Mouse (Mus musculus): ENCODE results near the gene Ei24. TPM values are rescaled to one million over a fixed set of nuclear protein-coding genes. Genes with fewer than 3 reads are reported as not detected.
A peak's percentile ranks its signal among the peaks of the same experiment; 100 is the strongest.

Gene Ei24
- polyA plus RNA-seq, 1 experiment from 2014 or later, result 101 TPM

GRCm38 (mm10) chr9:36818905-36819304 is 21.7 kb upstream of the Ei24 start:
- Histone ChIP-seq H3K4me3 (replicated peaks) (no peak overlapping the region), H3K27ac (replicated peaks) (no peak overlapping the region), H3K4me1 (peaks cover 7% of the 10 kb centered on the region; the same call in 1 of the 2 replicates), H3K4me2 (replicated peaks) (no peak overlapping the region), H3K27me3 (no peaks in the 10 kb centered on the region), H3K9ac (no peak overlapping the region), H3K36me3 (no peaks in the 10 kb centered on the region), H3K9me3 (replicated peaks) (no peaks in the 10 kb centered on the region)
- 56% methylated on average over 4 of the region's 4 CpGs for WGBS
- no peak for ATAC-seq (ENCODE audit: insufficient number of reproducible peaks, low FRiP score, low TSS enrichment, low read depth)

- Histone ChIP-seq H3K9me3 (replicated peaks) (no peaks in the 10 kb centered on the region), H3K27ac (replicated peaks) (no peak overlapping the region), H3K4me1 (no peaks in the 10 kb centered on the region), H3K4me3 (replicated peaks) (no peak overlapping the region), H3K36me3 (no peaks in the 10 kb centered on the region), H3K27me3 (no peaks in the 10 kb centered on the region), H3K9ac (no peak overlapping the region), H3K4me2 (replicated peaks) (no peak overlapping the region)
- WGBS, result 64% methylated on average over 3 of the region's 3 CpGs
- no peak for ATAC-seq (ENCODE audit: insufficient number of reproducible peaks, low FRiP score, low TSS enrichment, low read depth)
Observed at GRCm38 (mm10) chr9:36814486-36814885, 17.3 kb upstream of the Ei24 start.

GRCm38 (mm10) chr9:36808126-36808785 is 11.1 kb upstream of the Ei24 start:
- Histone ChIP-seq H3K36me3 (no peaks in the 10 kb centered on the region), H3K27me3 (no peaks in the 10 kb centered on the region), H3K9ac (no peak overlapping the region), H3K4me2 (replicated peaks) (no peak overlapping the region), H3K9me3 (replicated peaks) (no peaks in the 10 kb centered on the region), H3K4me3 (replicated peaks) (no peak overlapping the region), H3K4me1 (no peaks in the 10 kb centered on the region), H3K27ac (replicated peaks) (no peak overlapping the region)
- WGBS, result 77% methylated on average over 5 of the region's 5 CpGs
- ATAC-seq (ENCODE audit: insufficient number of reproducible peaks, low FRiP score, low TSS enrichment, low read depth), result no peak

- no peaks in the 10 kb centered on the region for H3K9me3 ChIP-seq (replicated peaks)
- H3K4me3 ChIP-seq (replicated peaks), result no peak overlapping the region
- H3K9ac ChIP-seq, result no peak overlapping the region
- 81% methylated on average over 3 of the region's 3 CpGs for WGBS
- H3K4me2 ChIP-seq (replicated peaks), result no peak overlapping the region
- no peaks in the 10 kb centered on the region for H3K4me1 ChIP-seq
- ATAC-seq (ENCODE audit: insufficient number of reproducible peaks, low FRiP score, low TSS enrichment, low read depth), result no peak
- no peak overlapping the region for H3K27ac ChIP-seq (replicated peaks)
- H3K27me3 ChIP-seq, result no peaks in the 10 kb centered on the region
- no peaks in the 10 kb centered on the region for H3K36me3 ChIP-seq
Observed at GRCm38 (mm10) chr9:36805256-36805975, 8.2 kb upstream of the Ei24 start.

GRCm38 (mm10) chr9:36803926-36804325 is 6.7 kb upstream of the Ei24 start:
- no peak overlapping the region for H3K9ac ChIP-seq
- WGBS, result 83% methylated on average over 3 of the region's 3 CpGs
- no peak for ATAC-seq (ENCODE audit: insufficient number of reproducible peaks, low FRiP score, low TSS enrichment, low read depth)
- H3K27ac ChIP-seq (replicated peaks), result no peak overlapping the region
- no peaks in the 10 kb centered on the region for H3K4me1 ChIP-seq
- no peak overlapping the region for H3K4me3 ChIP-seq (replicated peaks)
- no peaks in the 10 kb centered on the region for H3K27me3 ChIP-seq
- no peak overlapping the region for H3K4me2 ChIP-seq (replicated peaks)
- H3K9me3 ChIP-seq (replicated peaks), result no peaks in the 10 kb centered on the region
- no peaks in the 10 kb centered on the region for H3K36me3 ChIP-seq

- Histone ChIP-seq H3K4me1 (no peaks in the 10 kb centered on the region), H3K4me3 (replicated peaks) (no peak overlapping the region), H3K27ac (replicated peaks) (no peak overlapping the region), H3K36me3 (no peaks in the 10 kb centered on the region), H3K9me3 (replicated peaks) (no peaks in the 10 kb centered on the region), H3K27me3 (no peaks in the 10 kb centered on the region), H3K9ac (no peak overlapping the region), H3K4me2 (replicated peaks) (no peak overlapping the region)
- no peak for ATAC-seq (ENCODE audit: insufficient number of reproducible peaks, low FRiP score, low TSS enrichment, low read depth)
- 74% methylated on average over 6 of the region's 6 CpGs for WGBS
Observed at GRCm38 (mm10) chr9:36803386-36803785, 6.2 kb upstream of the Ei24 start.

GRCm38 (mm10) chr9:36802951-36803350 is 5.8 kb upstream of the Ei24 start:
- Histone ChIP-seq H3K9me3 (replicated peaks) (no peaks in the 10 kb centered on the region), H3K27ac (replicated peaks) (no peak overlapping the region), H3K9ac (no peak overlapping the region), H3K4me3 (replicated peaks) (no peak overlapping the region), H3K27me3 (no peaks in the 10 kb centered on the region), H3K4me2 (replicated peaks) (no peak overlapping the region), H3K36me3 (no peaks in the 10 kb centered on the region), H3K4me1 (no peaks in the 10 kb centered on the region)
- WGBS, result 88% methylated on average over 3 of the region's 3 CpGs
- no peak for ATAC-seq (ENCODE audit: insufficient number of reproducible peaks, low FRiP score, low TSS enrichment, low read depth)

- 82% methylated on average over 2 of the region's 2 CpGs for WGBS
- H3K27ac ChIP-seq (replicated peaks), result no peak overlapping the region
- no peak for ATAC-seq (ENCODE audit: insufficient number of reproducible peaks, low FRiP score, low TSS enrichment, low read depth)
Observed at GRCm38 (mm10) chr9:36801961-36802360, 4.8 kb upstream of the Ei24 start.

GRCm38 (mm10) chr9:36796224-36796623 is 969 bp downstream of the Ei24 start:
- peaks cover 16% of the 10 kb centered on the region for H3K4me1 ChIP-seq
- H3K27me3 ChIP-seq, result no peaks in the 10 kb centered on the region
- H3K27ac ChIP-seq (replicated peaks), result peak overlapping the region; percentile 81; the same call in 1 of the 2 replicates
- H3K9ac ChIP-seq, result peak overlapping the region; percentile 93; the same call in 1 of the 2 replicates
- peak overlapping the region; percentile 94 for H3K4me3 ChIP-seq (replicated peaks)
- no peak for ATAC-seq (ENCODE audit: insufficient number of reproducible peaks, low FRiP score, low TSS enrichment, low read depth)
- H3K4me2 ChIP-seq (replicated peaks), result peak overlapping the region; percentile 72
- WGBS, result 7% methylated on average over 5 of the region's 5 CpGs
- H3K36me3 ChIP-seq, result peaks cover 15% of the 10 kb centered on the region
- H3K9me3 ChIP-seq (replicated peaks), result no peaks in the 10 kb centered on the region

More at GRCm38 (mm10) chr9:36801961-36802360, 4.8 kb upstream of the Ei24 start:
- Histone ChIP-seq H3K4me2 (replicated peaks) (no peak overlapping the region), H3K4me3 (replicated peaks) (no peak overlapping the region), H3K27me3 (no peaks in the 10 kb centered on the region), H3K9ac (no peak overlapping the region), H3K4me1 (no peaks in the 10 kb centered on the region), H3K9me3 (replicated peaks) (no peaks in the 10 kb centered on the region), H3K36me3 (no peaks in the 10 kb centered on the region)

GRCm38 (mm10) chr9:36795556-36795955 is 1.6 kb downstream of the Ei24 start:
- Histone ChIP-seq H3K9ac (no peak overlapping the region), H3K4me1 (peaks cover 16% of the 10 kb centered on the region), H3K27ac (replicated peaks) (no peak overlapping the region), H3K36me3 (peaks cover 21% of the 10 kb centered on the region), H3K4me2 (replicated peaks) (peak overlapping the region; percentile 72), H3K9me3 (replicated peaks) (no peaks in the 10 kb centered on the region), H3K4me3 (replicated peaks) (peak overlapping the region; percentile 94), H3K27me3 (no peaks in the 10 kb centered on the region)
- ATAC-seq (ENCODE audit: insufficient number of reproducible peaks, low FRiP score, low TSS enrichment, low read depth), result no peak
- 68% methylated on average over 1 of the region's 1 CpGs for WGBS

GRCm38 (mm10) chr9:36794487-36794886 is 2.7 kb downstream of the Ei24 start:
- no peaks in the 10 kb centered on the region for H3K27me3 ChIP-seq
- no peak overlapping the region for H3K27ac ChIP-seq (replicated peaks)
- no peaks in the 10 kb centered on the region for H3K9me3 ChIP-seq (replicated peaks)
- no peak overlapping the region for H3K4me2 ChIP-seq (replicated peaks)
- no peak for ATAC-seq (ENCODE audit: insufficient number of reproducible peaks, low FRiP score, low TSS enrichment, low read depth)
- H3K4me3 ChIP-seq (replicated peaks), result no peak overlapping the region
- no peak overlapping the region for H3K9ac ChIP-seq
- H3K36me3 ChIP-seq, result peaks cover 28% of the 10 kb centered on the region
- peaks cover 16% of the 10 kb centered on the region for H3K4me1 ChIP-seq
- WGBS, result 82% methylated on average over 2 of the region's 2 CpGs
